Mouse (Mus musculus): Measurements from ENCODE around the gene Abca7.

Abca7 gene

GRCm38 (mm10) chr10:79974087-79974486 lies 22.2 kb upstream of the Abca7 start:
- DNase-seq (ENCODE audit: low read depth, low spot score) = no peak

- no peak for DNase-seq (ENCODE audit: low read depth, low spot score)
Observed at GRCm38 (mm10) chr10:79974668-79975067, 21.6 kb upstream of the Abca7 start.

- DNase-seq (ENCODE audit: low read depth, low spot score) = no peak
Observed at GRCm38 (mm10) chr10:79976071-79976721, 20.1 kb upstream of the Abca7 start.

- no peak for DNase-seq (ENCODE audit: low read depth, low spot score)
Observed at GRCm38 (mm10) chr10:79976722-79977107, 19.6 kb upstream of the Abca7 start.

GRCm38 (mm10) chr10:79977324-79977723 lies 19.0 kb upstream of the Abca7 start:
- DNase-seq (ENCODE audit: low read depth, low spot score) = no peak

GRCm38 (mm10) chr10:79978061-79978460 lies 18.2 kb upstream of the Abca7 start:
- DNase-seq (ENCODE audit: low read depth, low spot score) = no peak

GRCm38 (mm10) chr10:79979401-79980155 lies 16.7 kb upstream of the Abca7 start:
- no peak for DNase-seq (ENCODE audit: low read depth, low spot score)

GRCm38 (mm10) chr10:79983205-79983604 lies 13.1 kb upstream of the Abca7 start:
- peak; percentile 34 for DNase-seq (ENCODE audit: low read depth, low spot score)

- DNase-seq (ENCODE audit: low read depth, low spot score) = peak; percentile 87
Observed at GRCm38 (mm10) chr10:79983670-79984069, 12.6 kb upstream of the Abca7 start.

GRCm38 (mm10) chr10:79984195-79984816 lies 12.0 kb upstream of the Abca7 start, which contains the start of gene Tmem259:
Gene Tmem259, minus strand, starts transcription at chr10:79984330.
- DNase-seq (ENCODE audit: low read depth, low spot score) = peak; percentile 95

- peak; percentile 99 for DNase-seq (ENCODE audit: low read depth, low spot score)
Observed at GRCm38 (mm10) chr10:79984871-79985270, 11.4 kb upstream of the Abca7 start.

GRCm38 (mm10) chr10:79985334-79986231 lies 10.7 kb upstream of the Abca7 start:
- peak; percentile 88 for DNase-seq (ENCODE audit: low read depth, low spot score)

- no peak for DNase-seq (ENCODE audit: low read depth, low spot score)
Observed at GRCm38 (mm10) chr10:79986232-79986878, 9.9 kb upstream of the Abca7 start.

GRCm38 (mm10) chr10:79986963-79987362 lies 9.3 kb upstream of the Abca7 start:
- peak; percentile 93 for DNase-seq (ENCODE audit: low read depth, low spot score)

- DNase-seq (ENCODE audit: low read depth, low spot score) = peak; percentile 35
Observed at GRCm38 (mm10) chr10:79987771-79988505, 8.4 kb upstream of the Abca7 start.

GRCm38 (mm10) chr10:79988506-79989271 lies 7.6 kb upstream of the Abca7 start, which contains the start of gene Cnn2:
Gene Cnn2, plus strand, starts transcription at chr10:79988584.
- DNase-seq (ENCODE audit: low read depth, low spot score) = peak; percentile 73

- no peak for DNase-seq (ENCODE audit: low read depth, low spot score)
Observed at GRCm38 (mm10) chr10:79989272-79989786, 7.0 kb upstream of the Abca7 start.

GRCm38 (mm10) chr10:79989870-79990269 lies 6.4 kb upstream of the Abca7 start:
- no peak for DNase-seq (ENCODE audit: low read depth, low spot score)

- peak; percentile 31 for DNase-seq (ENCODE audit: low read depth, low spot score)
Observed at GRCm38 (mm10) chr10:79991099-79991498, 5.2 kb upstream of the Abca7 start.

Measured in CD4-positive helper T cell, adult 2 months (primary cell).